Mouse (Mus musculus) urinary bladder, postnatal 36 days (tissue): ENCODE measurements around the gene Inpp5k.
A peak's percentile ranks its signal among the peaks of the same experiment; 100 is the strongest.
"Not testable (repeated sequence)": the region's sequence is repeated elsewhere in the genome, so short reads cannot be mapped to it uniquely, and the experiment has no call there.

ENCODE experiments used
- DNase-seq, 2 experiments: peaks; one replicate each; pipeline ENCODE4 v3.0.0; 2022; ENCODE audit warnings: low spot score in 2 of 2, mixed read lengths in 1 of 2

The Inpp5k gene

DNA sequence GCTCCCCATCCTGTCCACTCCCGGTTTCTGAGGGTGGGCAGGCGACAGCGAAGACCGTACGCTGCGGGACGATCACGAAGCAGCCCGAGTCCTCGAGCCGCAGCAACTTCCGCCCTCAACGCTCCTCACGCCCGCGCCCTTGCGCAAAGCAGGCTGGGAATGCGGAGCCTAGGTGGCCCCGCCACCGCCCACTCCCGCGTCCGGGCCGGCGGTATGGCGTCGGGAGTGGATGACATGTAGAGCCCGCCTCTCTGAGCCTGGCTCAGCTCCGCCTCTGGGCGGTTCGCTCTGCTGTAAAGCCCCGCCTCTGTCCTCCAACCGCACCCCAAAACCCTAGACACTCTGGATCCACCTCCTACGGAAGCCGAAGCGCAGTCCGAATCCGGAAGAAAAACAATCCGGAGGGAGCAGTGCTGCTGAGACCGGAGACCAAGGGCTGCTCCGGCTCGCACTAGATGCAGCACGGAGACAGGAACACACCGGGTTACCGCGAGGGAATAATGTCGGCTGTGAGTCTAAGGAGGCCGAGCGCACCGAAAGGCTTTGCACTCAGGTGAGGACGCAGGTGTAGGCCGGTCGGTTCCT is at the start of gene Inpp5k:
Inpp5k (plus strand) TSS at position 344 of the 585 bp plus-strand sequence.
- peak; percentile 96 to 97 for DNase-seq

DNA sequence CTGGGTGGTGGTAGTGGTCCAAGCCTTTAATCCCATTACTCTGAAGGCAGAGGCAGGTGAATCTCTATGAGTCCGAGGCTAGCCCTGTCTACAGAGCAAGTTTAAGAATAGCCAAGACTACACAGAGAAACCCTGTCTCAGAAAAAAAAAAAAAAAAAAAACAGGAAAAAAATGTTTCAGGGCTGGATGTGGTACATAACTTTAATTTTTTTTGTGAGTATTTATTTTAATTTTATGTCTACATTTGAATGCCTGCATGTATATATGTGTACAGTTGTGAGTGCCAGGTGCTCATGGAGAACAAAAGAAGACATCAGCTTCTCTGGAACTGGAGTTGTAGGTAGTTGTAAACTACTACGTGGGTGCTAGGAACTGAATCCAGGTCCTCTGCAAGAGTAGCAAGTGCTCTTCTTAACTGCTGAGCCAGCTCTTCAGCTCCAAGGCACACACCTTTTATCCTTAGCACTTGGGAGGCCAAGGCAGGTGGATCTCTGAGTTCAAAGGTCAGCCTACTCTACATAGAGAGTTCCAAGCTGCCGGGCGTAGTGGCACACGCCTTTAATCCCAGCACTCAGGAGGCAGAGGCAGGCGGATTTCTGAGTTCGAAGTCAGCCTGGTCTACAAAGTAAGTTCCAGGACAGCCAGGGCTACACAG is 49.2 kb upstream of the Inpp5k start:
- no peak for DNase-seq

GRCm38 (mm10) chr11:75583521-75583920 is 47.3 kb upstream of the Inpp5k start:
- DNase-seq, result no peak

DNA sequence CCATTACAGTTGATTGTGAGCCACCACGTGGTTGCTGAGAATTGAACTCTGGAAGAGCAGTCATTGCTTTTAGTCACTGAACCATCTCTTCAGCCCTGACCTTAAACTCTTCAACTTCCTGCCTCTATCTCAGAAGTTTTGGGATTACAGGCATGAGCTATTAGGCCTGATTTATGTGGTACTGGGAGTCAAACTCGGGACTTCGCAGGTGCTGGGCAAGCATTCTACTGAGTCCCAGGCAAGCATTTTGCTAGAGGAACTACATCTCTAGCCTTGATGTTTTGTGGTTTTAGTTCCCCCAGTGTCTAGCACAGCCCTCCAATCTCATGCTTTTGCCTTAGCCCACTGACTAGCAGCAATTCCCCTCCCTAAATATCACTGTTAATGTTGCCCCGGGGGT is 45.7 kb upstream of the Inpp5k start:
- DNase-seq, result no peak

DNA sequence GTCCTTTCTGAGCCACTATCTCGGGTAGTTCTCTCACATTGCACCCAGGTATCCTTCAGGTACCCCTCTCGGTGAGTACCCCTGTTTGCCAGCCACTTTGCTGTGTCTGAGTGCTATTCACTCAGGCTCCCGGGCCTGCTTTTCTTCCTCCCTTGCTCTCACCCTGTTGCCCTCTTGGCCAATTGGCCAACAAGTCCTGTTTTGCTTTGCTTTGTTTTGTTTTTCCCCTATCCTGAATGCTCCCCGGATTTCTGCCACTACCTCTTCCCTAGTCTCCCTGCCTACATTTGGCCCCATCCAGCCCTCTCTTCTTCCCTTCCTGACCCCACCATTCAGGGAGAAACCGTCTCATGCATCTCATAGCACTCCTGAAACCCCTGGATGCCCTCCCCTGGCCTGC is 44.8 kb upstream of the Inpp5k start:
- DNase-seq, result no peak

- DNase-seq, result no peak
Observed at GRCm38 (mm10) chr11:75586963-75587362, 43.8 kb upstream of the Inpp5k start.

- DNase-seq, result peak; percentile 93 to 95
Observed at GRCm38 (mm10) chr11:75587493-75588284, 43.1 kb upstream of the Inpp5k start, which contains the start of gene Pitpna. Pitpna (plus strand) TSS chr11:75588097.

GRCm38 (mm10) chr11:75588285-75588941 is 42.4 kb upstream of the Inpp5k start:
- DNase-seq, result peak in 1 of 2 experiments; percentile 29

DNA sequence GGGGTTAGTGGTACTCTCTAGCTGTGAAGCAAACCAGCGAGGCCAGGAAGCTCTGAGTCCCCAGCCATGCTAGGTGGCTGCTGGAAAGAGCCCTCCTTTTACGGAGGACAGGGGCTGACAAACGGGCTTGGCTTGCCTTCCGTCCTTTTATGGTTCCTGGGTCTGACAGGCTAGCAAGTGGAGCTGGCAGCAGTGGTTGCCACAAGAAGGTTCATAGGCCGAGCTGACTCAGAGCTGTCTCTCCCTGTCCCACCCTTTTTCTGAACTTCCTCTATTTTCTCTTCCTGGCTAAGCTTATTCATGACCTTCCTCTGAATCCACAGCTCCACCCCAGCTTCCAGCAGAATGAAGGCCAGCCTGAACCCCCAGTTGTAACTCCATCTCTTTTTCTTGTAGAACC is 38.2 kb upstream of the Inpp5k start:
- DNase-seq, result peak; percentile 18 to 42

GRCm38 (mm10) chr11:75594431-75594830 is 36.4 kb upstream of the Inpp5k start:
- DNase-seq, result no peak

- DNase-seq, result no peak
Observed at GRCm38 (mm10) chr11:75595404-75595803, 35.4 kb upstream of the Inpp5k start.

DNA sequence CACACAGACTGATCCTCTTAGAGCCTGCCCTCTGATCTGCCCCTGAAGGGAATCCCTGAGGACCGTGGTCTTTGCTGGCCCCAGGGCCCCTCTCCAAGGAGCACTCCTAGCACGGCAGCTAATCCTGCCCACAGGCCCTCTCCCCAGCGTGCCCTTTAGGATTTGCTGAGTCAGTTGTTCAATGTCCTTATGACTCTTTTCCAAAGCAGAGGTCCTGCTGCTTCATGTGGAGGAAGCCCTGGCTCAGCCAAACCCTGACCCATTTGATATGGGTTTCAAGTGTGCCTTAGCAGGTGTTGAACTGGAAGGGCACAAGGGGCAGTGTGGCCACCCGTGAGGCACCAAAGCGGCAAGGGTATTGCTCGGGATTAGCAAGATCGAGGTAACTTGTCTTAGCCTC is 35.0 kb upstream of the Inpp5k start:
- DNase-seq, result no peak

DNA sequence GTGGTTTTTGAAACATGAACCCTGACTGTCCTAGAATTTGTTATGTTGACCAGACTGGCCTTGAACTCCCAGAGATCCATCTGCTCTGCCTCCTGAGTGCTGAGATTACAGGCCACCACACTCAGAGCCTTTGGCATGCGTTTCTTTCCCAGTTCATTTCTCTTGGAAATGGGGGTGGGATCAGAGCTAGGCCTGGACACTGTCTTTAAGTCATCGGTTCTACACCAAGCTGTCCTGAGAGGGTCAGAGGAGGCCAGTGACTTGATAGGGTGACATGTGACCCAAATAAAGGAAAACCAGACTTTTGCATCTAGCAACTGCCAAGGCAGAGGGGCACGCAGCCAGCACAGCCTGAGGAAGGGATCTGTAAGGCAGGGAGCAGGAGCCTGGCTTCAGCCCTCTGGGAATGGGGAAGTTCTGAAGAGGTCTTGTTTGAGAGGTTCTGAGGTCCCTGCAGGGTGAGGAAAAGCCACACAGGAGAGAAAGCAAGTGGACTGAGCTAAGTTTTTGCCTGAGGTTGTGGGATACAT is 34.0 kb upstream of the Inpp5k start:
- DNase-seq, result peak in 1 of 2 experiments; percentile 48

GRCm38 (mm10) chr11:75598004-75598403 is 32.8 kb upstream of the Inpp5k start:
- no peak for DNase-seq

- DNase-seq, result not testable (repeated sequence)
Observed at GRCm38 (mm10) chr11:75599802-75600201, 31.0 kb upstream of the Inpp5k start.

- DNase-seq, result no peak
Observed at GRCm38 (mm10) chr11:75604826-75605225, 26.0 kb upstream of the Inpp5k start.

DNA sequence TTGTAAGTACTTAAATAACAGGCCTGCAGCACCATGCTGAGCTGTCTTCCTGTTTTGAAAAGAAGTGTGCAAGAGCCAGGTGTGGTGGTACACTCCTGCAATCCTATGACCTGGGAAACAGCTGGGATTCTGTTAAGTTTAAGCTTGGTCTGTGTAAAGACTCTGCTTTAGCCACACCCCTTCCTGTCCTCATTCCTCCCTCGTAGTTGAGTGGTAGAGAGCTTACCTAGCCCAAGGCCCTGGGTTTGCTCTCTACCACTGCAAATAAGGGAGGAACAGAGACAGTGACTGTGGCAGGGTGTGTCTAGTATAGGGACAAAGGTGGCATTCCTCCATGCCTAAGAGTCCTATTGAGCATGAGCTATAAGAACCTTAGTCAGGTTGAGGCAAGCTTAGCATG is 25.5 kb upstream of the Inpp5k start:
- no peak for DNase-seq

- DNase-seq, result no peak
Observed at GRCm38 (mm10) chr11:75608776-75609175, 22.0 kb upstream of the Inpp5k start.

DNA sequence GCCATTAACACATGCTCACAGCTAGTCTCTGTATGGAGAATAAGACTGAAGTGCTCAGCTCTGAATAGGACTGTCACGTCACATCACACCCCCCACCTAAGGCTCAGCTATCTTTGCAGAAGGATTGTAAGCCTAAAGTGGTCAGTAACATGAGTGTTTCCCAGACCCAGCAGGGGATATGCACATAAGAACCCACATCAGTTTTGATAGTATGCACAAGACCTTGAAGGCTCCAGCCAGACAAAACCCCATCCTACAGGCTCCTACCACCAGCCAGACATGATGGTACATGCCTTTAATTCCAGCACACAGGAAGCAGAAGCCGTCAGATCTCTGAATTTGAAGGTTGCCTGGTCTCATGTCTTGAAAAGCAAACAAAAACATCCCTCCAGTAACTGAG is 20.8 kb upstream of the Inpp5k start:
- DNase-seq, result no peak

- DNase-seq, result no peak
Observed at GRCm38 (mm10) chr11:75614769-75615168, 16.0 kb upstream of the Inpp5k start.

- DNase-seq, result no peak
Observed at GRCm38 (mm10) chr11:75615556-75615955, 15.2 kb upstream of the Inpp5k start.

- no peak for DNase-seq
Observed at GRCm38 (mm10) chr11:75619133-75619532, 11.7 kb upstream of the Inpp5k start.
